Mouse (Mus musculus): ENCODE results near the gene Pabpc1l.

DNA sequence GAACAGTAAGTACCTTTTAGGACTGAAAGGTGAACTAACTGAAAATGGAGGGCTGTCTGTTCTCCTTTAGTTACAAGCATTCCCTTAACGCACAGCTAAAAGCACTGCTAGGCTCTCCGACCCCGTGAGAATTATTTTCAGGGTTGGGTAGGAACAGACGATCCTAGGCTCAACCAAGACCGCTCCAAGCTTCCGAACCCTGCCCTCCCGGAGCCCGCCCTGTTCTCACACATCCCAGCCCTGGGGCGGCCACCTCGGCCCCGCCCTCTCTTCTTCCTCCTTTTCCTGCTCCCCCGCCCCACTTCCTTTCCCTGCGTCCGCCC, 30.6 kb upstream of the Pabpc1l start, which contains the start of gene Ywhab:
- TF ChIP-seq POLR2A (IDR thresholded peaks at IDR 0.05; ENCODE audit: control insufficient read depth, low read depth, low read length) (no peak), CTCF (IDR thresholded peaks at IDR 0.05; ENCODE audit: control insufficient read depth, insufficient read depth, insufficient replicate concordance, low read depth, low read length) (no peak)

Data from testis, adult 2 months (tissue).